Mouse (Mus musculus) left cerebral cortex, adult 18-20 months (tissue): ENCODE results near the gene Spp1. TPM values are rescaled to one million over a fixed set of nuclear protein-coding genes. Genes with fewer than 3 reads are reported as not detected.
"Not testable (repeated sequence)": the region's sequence is repeated elsewhere in the genome, so short reads cannot be mapped to it uniquely, and the experiment has no call there.

Experiments
- DNase-seq, 2 experiments: peaks; one replicate each; pipeline ENCODE4 v3.0.0; 2021 to 2022; ENCODE audit warnings: low spot score in 2 of 2, mixed read lengths in 1 of 2
- total RNA-seq, 2 experiments: library from RNA; stranded (reverse); gene quantifications; 2 replicates each; pipeline ENCODE4 v1.2.3; 2021

Gene Spp1
- total RNA-seq, 2 experiments from 2014 or later = 13.0 to 18.3 TPM

DNA sequence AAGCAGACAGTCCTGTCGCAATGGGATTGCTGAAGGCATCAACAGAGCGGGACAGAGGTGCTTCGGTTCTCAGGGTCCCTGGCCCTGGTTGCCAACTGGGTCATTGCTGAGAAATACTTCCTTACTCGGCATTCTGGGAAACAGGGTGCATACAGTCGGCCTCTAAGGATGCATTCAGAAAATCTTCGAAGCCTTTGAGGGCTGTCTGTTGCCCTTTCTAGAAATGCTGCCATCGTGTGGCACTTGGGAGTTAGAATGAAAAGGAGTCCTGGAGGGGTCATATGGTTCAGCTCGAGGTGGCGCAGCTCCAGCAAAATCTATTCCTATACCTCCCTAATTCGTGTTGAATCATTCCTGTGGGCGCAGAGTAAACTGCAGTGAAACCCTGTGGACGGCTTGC lies 2.0 kb upstream of the Spp1 start:
- peak; percentile 5 to 36 for DNase-seq

DNA sequence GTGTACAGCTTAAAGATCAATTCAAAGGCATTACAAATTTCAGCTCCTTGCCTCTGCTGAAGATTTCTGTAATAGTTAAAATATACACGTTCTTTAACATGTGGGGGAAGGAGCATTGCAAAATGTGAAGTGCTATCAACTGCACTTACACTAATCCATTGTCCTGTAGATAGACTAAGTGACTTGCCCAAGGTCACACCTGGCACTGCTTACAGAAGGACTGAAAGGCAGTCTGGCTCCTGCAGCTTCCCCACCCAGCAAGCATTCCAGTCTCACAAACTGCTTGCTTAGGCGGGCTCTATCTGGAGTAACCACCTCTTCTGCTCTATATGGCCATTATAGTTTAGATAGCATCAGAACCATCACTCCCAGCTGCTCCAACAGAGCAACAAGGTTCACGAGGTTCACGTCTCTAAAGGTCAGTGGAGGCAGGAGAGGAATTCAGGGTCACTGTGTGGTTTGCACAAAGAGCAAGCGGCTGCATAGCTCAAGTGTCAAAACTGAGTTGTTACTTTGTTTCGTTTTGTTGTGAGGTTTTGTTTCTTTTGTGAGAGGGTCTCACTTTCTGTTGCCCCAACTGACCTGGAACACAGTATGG lies 851 bp upstream of the Spp1 start:
- DNase-seq = no peak

DNA sequence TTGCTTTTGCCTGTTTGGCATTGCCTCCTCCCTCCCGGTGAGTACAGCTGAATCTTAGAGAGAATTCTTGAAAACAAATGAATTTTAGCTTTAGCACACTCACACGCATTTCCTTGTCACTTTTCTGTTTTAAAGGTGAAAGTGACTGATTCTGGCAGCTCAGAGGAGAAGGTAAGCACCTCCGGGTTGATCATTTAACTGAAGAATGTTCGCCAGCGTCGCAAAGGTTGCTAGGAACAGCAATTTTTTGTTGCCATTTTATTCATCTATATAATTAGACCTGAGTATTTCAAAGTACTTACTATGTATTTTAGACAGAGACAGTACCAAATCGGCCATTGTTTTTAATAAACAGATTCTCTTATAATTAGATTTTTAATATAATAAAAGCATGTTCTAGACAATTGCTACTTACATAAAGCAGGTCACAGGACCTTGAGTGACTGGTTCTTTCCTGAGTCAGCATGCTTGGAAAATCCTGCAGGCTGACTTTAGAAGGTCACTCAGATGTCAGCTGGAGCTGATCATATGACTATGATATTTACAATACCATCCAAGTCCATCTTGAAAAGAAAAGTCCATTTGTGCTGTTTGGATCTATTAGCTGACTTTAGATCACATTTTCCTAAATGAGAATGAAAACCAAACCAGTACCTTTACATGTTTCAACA lies 1.6 kb downstream of the Spp1 start:
- DNase-seq = no peak

DNA sequence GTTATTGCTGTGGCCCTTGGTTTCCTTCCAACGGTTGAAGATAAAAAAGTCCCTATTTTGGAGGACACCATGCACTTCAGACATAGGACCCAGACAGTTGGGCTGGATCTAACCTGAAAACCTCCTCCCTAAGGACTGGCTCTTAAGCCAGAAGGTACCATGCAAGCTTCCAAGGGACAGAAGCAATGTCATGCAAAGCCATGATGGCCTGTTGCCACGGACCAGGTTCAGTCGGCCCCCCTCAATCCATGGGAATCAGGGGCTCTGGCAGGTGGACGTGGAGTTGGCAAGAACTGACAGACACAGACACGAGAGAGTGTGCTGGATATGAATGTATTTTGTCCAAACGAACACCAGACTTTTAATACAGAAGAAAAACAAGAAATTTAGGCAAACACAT lies 7.5 kb downstream of the Spp1 start:
- DNase-seq = no peak

GRCm38 (mm10) chr5:104442850-104443249 lies 7.9 kb downstream of the Spp1 start:
- DNase-seq = no peak

- peak; percentile 61 to 68 for DNase-seq
Measured at GRCm38 (mm10) chr5:104446156-104446555, 11.2 kb downstream of the Spp1 start.

GRCm38 (mm10) chr5:104448346-104448745 lies 13.4 kb downstream of the Spp1 start:
- DNase-seq = not testable (repeated sequence)

DNA sequence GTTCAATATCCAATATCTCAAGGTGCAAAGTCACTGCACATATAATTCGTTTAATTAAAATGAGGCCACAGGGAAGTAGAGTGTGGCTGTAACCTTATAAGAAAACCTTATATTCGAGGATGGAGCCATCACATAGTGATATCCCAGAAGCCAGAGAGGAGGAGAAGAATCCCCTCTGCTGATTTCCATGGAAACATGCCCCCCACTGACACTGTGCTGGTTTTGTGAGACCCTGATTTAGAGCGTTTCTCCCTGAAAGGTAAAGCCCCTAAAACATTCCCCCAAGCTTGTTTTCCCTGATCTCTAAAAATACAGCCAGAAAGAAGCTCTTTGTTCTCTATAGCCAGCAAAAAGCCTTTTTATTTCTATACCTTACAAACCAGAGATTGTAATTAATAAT lies 14.6 kb downstream of the Spp1 start:
- no peak for DNase-seq

DNA sequence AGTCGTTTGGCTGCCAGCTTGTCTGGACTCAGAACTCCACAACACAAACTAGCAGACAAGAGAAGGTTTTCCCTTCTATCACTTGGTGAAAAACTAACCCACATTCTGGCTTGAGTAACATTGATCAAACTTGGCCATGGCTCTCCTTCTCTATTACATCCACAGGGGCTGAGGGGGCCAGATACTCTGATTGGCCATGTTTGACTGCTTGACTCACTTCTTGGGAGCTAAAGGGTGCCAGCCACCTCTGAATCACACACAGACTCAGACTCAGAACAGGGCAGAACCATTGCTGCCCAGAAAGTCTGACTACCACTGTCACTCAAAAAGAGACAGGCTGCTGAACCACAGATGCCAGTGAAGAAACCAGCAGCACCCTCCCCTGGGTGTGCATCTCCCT lies 18.2 kb downstream of the Spp1 start:
- DNase-seq = no peak

- DNase-seq = no peak
Measured at GRCm38 (mm10) chr5:104454564-104454963, 19.6 kb downstream of the Spp1 start.

- peak; percentile 63 to 69 for DNase-seq
Measured at GRCm38 (mm10) chr5:104458832-104459705, 24.2 kb downstream of the Spp1 start, which contains the start of gene Pkd2. Pkd2 (plus strand) TSS chr5:104459450.

GRCm38 (mm10) chr5:104459706-104460455 lies 25.0 kb downstream of the Spp1 start:
- peak; percentile 66 to 71 for DNase-seq

- no peak for DNase-seq
Measured at GRCm38 (mm10) chr5:104460456-104460838, 25.5 kb downstream of the Spp1 start.

DNA sequence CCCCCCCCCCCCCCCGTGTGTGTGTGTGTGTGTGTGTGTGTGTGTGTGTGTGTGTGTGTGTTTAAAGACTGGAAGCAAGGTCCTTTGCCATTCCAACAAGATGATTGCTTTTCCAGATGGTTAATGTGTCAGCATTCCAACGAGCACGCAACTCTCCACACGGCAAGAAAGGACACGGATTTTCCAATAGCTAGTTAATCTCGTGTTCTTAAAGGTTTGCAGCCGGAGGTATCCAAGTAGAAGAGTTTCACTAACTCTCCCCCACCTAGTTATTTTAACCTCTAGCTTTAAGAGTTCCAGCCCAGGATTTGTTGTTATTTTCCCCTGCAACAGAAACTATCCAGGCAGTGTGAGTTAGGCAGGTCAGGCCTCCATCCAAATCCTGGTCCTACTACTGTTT lies 25.9 kb downstream of the Spp1 start:
- DNase-seq = no peak

- no peak for DNase-seq
Measured at GRCm38 (mm10) chr5:104465279-104465678, 30.4 kb downstream of the Spp1 start.

DNA sequence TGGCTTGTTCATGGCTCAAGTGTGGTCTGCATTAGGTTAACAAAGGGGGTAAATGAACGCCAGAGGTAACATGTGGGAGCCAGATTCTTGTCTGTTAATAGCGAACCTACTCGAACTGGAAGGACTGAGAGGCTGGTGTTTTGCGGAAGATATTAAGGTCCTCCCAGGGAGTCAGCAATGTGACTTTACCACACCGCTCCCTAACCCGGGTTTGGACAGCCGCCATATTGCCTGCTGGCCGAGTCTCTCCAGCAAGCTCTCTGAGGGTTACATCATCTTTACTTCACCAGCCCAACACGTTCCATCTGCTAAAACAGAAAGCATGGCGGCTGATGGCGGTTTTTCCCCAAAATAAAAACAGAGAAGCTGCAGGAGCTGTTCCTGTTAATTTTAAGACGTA lies 30.8 kb downstream of the Spp1 start:
- no peak for DNase-seq

DNA sequence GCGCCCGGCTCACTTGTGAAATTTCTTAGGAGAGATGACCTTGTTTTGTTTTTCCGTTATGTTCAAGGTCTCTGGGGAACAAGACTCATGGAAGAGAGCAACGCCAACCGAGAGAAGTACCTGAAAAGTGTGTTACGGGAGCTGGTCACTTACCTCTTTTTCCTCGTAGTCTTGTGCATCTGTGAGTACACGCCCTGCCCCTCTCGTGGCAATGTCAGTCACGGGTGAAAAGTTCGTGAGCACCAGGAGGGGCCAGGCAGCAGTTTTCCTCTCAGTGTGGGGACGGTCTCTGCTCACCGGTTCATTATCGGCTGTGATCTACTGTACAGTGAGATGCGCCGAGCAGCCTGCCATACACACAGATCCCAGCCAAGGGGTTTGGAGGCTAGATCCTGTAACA lies 31.9 kb downstream of the Spp1 start:
- no peak for DNase-seq

DNA sequence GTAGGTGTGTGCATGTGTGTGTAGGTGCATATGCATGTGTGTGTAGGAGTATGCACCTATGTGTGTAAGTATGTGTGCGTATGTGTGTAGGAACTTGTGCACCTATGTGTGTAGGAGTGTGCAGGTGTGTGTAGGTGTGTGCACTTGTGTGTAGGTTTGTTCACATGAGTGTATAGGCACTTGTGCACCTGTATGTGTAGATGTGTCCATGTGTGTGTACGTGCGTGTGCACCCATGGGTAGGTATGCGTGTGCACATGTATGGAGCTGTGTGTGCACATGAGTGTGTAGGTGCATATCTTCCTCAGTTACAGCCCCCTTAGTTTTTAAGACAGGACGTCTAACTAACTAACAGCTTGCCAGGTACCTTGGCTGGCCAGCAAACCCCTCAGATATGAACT lies 33.7 kb downstream of the Spp1 start:
- no peak for DNase-seq

- DNase-seq = no peak
Measured at GRCm38 (mm10) chr5:104470981-104471391, 36.1 kb downstream of the Spp1 start.

DNA sequence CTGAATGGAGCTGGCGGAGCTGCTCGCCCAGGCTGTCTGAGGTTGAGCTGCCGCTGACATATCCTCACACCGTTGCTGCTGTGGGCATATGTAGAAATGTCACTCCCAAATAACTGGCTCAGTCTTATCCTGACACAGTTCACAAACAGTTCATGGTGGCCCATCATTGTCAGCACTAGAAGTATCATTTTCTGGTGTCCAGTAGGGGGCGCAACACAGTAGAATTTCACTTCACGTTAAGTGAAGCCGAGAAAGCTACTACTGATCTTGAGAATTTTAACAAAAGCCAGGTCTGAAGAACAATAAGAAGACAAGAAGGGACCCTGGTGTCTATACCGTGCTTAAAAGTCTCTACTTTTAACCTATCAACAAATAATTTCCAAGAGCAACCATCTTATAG lies 37.5 kb downstream of the Spp1 start:
- DNase-seq = peak in 1 of 2 experiments; percentile 49

DNA sequence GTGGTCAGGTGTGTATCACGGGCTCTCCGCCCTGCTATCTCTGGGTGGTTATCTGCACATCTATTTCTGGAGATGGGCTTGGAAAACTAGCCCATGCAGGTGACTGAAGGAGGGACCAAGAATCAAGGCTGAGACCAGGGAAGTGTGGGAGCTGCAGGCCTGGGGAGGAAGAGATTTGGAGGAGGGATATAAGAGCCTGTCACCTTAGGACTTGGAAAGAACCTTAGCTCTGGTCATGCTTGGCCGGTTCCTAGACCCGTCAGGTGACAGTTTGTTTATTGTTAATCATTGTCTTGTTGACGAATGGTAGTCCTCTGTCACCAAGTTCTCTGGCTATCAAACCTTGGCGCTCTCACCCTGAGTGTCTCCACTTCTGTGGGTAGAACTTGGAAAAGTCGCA lies 45.4 kb downstream of the Spp1 start:
- DNase-seq = no peak
